Mouse (Mus musculus) lung, adult 18-20 months (tissue): ENCODE data around the gene Zfp711.

Source experiments
- DNase-seq, 2 experiments: peaks; one replicate each; pipeline ENCODE4 v3.0.0; 2022; ENCODE audit warnings: mixed read lengths in 2 of 2

Gene Zfp711

GRCm38 (mm10) chrX:112600511-112601305, at the start of gene Zfp711:
Zfp711 (plus strand) TSS chrX:112600526.
- peak; percentile 18 to 43 for DNase-seq

DNA sequence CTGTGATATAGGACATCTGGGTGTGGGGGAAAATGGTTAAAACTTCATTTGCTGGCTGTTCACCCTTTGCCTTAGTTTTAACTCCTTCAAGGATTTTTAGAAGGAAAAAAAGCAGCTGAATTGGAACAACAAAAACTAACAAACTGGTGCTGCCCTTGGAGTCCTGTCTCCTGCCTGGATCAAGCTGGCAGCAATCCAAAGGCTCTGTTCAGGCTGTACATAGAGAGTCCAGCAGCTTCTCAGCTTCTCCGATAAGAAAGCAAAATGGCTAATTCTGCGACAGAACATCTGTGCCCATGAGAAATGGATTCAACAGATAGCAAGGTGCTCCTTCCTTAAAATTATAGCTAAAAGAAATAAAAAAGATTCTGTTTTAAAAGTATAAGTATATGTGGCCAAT, 32.6 kb upstream of the Zfp711 start:
- no peak for DNase-seq

DNA sequence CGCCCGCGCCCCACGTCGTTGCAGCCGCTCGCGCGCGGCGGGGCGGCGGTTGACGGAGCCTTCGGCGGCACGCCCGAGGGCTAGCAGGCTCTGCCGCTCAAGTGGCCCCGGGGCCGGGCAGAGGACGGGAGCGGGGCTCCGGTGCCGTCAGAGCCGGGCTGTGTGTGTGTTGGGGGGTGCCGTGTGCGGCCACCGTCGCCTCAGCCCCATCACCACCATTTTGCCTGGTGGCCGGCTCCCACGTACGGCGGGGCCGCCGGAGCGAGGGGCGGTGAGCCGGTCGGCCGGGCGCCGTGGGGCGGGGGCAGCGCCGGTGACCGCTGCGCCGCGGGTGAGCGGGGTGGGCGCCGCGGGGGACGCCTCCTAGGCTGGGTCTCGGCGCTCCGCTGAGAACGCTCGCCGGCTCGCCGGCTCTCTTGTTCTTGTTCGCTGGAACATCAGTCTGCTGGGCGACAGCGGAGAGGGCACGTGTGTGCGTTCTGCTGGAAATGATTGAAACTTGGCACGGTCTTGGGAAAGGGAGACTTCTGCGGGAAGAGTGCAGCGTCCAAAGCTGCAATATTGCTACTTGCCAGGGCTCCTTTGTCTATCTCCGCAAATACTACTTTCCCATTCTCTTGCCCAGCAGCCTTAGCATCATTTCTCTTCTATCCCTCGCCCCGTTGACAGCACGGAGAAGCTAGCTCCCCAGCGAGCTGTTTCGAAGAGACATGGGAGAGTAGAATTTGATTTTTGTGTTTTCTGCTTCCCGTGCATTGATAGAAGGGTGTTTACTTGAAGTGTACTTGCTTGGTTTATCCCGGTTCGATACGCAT, 1.2 kb downstream of the Zfp711 start:
- peak; percentile 3 to 4 for DNase-seq

- peak in 1 of 2 experiments; percentile 1 for DNase-seq
These were observed 75.2 kb downstream of the Zfp711 start for GRCm38 (mm10) chrX:112675525-112675924.

GRCm38 (mm10) chrX:112680605-112681004, 80.3 kb downstream of the Zfp711 start:
- DNase-seq: no peak
